Mouse (Mus musculus): ENCODE measurements around the gene Rbak. TPM values are rescaled to one million over a fixed set of nuclear protein-coding genes. Genes with fewer than 3 reads are reported as not detected.

Rbak gene
- polyA plus RNA-seq (2014; fragmentation: Nextera tagmentation; extraction: Ambion mirVana), result 9.7 and 12.0 TPM in 2 replicates

- Histone ChIP-seq H3K4me2 (ENCODE audit: low read depth, low read length) (peak within 1 kb of the TSS; percentile 85), H3K27me3 (ENCODE audit: control insufficient read depth, insufficient read depth, low read length) (no peaks in the 10 kb centered on the region), H3K4me1 (ENCODE audit: control insufficient read depth, insufficient read depth, low read length) (no peaks in the 10 kb centered on the region; the same call in 1 of the 2 replicates), H3K4me3 (ENCODE audit: low read depth, low read length) (peak within 1 kb of the TSS; percentile 91), H3K36me3 (replicated peaks; ENCODE audit: control insufficient read depth, insufficient read depth, low read depth, low read length) (peaks cover 6% of the 10 kb centered on the region), H3K9me3 (replicated peaks; ENCODE audit: control insufficient read depth, low read length) (no peaks in the 10 kb centered on the region), H3K9ac (replicated peaks; ENCODE audit: low read length) (peak within 1 kb of the TSS; percentile 94), H3K27ac (replicated peaks; ENCODE audit: low read depth, low read length) (peak within 1 kb of the TSS; percentile 41; the same call in 1 of the 2 replicates)
- DNase-seq (ENCODE audit: low spot score) (peak; percentile 97), ATAC-seq (replicated peaks; ENCODE audit: insufficient number of reproducible peaks, low FRiP score, low TSS enrichment, low read depth) (peak; percentile 94)
- under 1% methylated on average over 58 of the region's 58 CpGs for WGBS
Measured at GRCm38 (mm10) chr5:143180255-143181076, at the start of gene Rbak, which contains the start of gene Spdye4b. TSS of gene Rbak (minus strand) at chr5:143180775. TSS of gene Spdye4b (plus strand) at chr5:143181017.

GRCm38 (mm10) chr5:143226790-143227189 lies 46.2 kb upstream of the Rbak start, which contains the start of gene Spdye4a:
TSS of gene Spdye4a (minus strand) at chr5:143226890.
- WGBS, result 84% methylated on average over 3 of the region's 3 CpGs
- no peak within 1 kb of the TSS for H3K9ac ChIP-seq (replicated peaks; ENCODE audit: low read length)

GRCm38 (mm10) chr5:143222287-143222686 lies 41.7 kb upstream of the Rbak start:
- ATAC-seq (replicated peaks; ENCODE audit: insufficient number of reproducible peaks, low FRiP score, low TSS enrichment, low read depth) (no peak), DNase-seq (ENCODE audit: low spot score) (no peak)
- Histone ChIP-seq H3K27me3 (ENCODE audit: control insufficient read depth, insufficient read depth, low read length) (no peaks in the 10 kb centered on the region), H3K4me2 (ENCODE audit: low read depth, low read length) (no peak overlapping the region), H3K27ac (replicated peaks; ENCODE audit: low read depth, low read length) (no peak overlapping the region), H3K36me3 (replicated peaks; ENCODE audit: control insufficient read depth, insufficient read depth, low read depth, low read length) (no peaks in the 10 kb centered on the region), H3K4me3 (ENCODE audit: low read depth, low read length) (no peak overlapping the region), H3K9me3 (replicated peaks; ENCODE audit: control insufficient read depth, low read length) (no peaks in the 10 kb centered on the region), H3K9ac (replicated peaks; ENCODE audit: low read length) (no peak overlapping the region), H3K4me1 (ENCODE audit: control insufficient read depth, insufficient read depth, low read length) (no peaks in the 10 kb centered on the region)
- WGBS, result 90% methylated on average over 1 of the region's 1 CpGs

More at GRCm38 (mm10) chr5:143226790-143227189, 46.2 kb upstream of the Rbak start, which contains the start of gene Spdye4a:
- no peaks in the 10 kb centered on the region; the same call in 1 of the 2 replicates for H3K9me3 ChIP-seq (replicated peaks; ENCODE audit: control insufficient read depth, low read length)
- H3K27me3 ChIP-seq (ENCODE audit: control insufficient read depth, insufficient read depth, low read length), result no peaks in the 10 kb centered on the region
- no peaks in the 10 kb centered on the region for H3K36me3 ChIP-seq (replicated peaks; ENCODE audit: control insufficient read depth, insufficient read depth, low read depth, low read length)
- no peak within 1 kb of the TSS for H3K27ac ChIP-seq (replicated peaks; ENCODE audit: low read depth, low read length)
- H3K4me3 ChIP-seq (ENCODE audit: low read depth, low read length), result no peak within 1 kb of the TSS
- ATAC-seq (replicated peaks; ENCODE audit: insufficient number of reproducible peaks, low FRiP score, low TSS enrichment, low read depth), result no peak
- no peaks in the 10 kb centered on the region for H3K4me1 ChIP-seq (ENCODE audit: control insufficient read depth, insufficient read depth, low read length)
- no peak within 1 kb of the TSS for H3K4me2 ChIP-seq (ENCODE audit: low read depth, low read length)
- DNase-seq (ENCODE audit: low spot score), result no peak

GRCm38 (mm10) chr5:143220996-143221395 lies 40.4 kb upstream of the Rbak start:
- Histone ChIP-seq H3K36me3 (replicated peaks; ENCODE audit: control insufficient read depth, insufficient read depth, low read depth, low read length) (no peaks in the 10 kb centered on the region), H3K4me2 (ENCODE audit: low read depth, low read length) (no peak overlapping the region), H3K27ac (replicated peaks; ENCODE audit: low read depth, low read length) (no peak overlapping the region), H3K4me3 (ENCODE audit: low read depth, low read length) (no peak overlapping the region), H3K9ac (replicated peaks; ENCODE audit: low read length) (no peak overlapping the region), H3K9me3 (replicated peaks; ENCODE audit: control insufficient read depth, low read length) (no peaks in the 10 kb centered on the region), H3K27me3 (ENCODE audit: control insufficient read depth, insufficient read depth, low read length) (no peaks in the 10 kb centered on the region), H3K4me1 (ENCODE audit: control insufficient read depth, insufficient read depth, low read length) (no peaks in the 10 kb centered on the region)
- no peak for ATAC-seq (replicated peaks; ENCODE audit: insufficient number of reproducible peaks, low FRiP score, low TSS enrichment, low read depth)
- DNase-seq (ENCODE audit: low spot score), result no peak
- 74% methylated on average over 5 of the region's 5 CpGs for WGBS

- H3K4me2 ChIP-seq (ENCODE audit: low read depth, low read length), result no peak overlapping the region
- no peak overlapping the region for H3K27ac ChIP-seq (replicated peaks; ENCODE audit: low read depth, low read length)
- ATAC-seq (replicated peaks; ENCODE audit: insufficient number of reproducible peaks, low FRiP score, low TSS enrichment, low read depth) (no peak), DNase-seq (ENCODE audit: low spot score) (no peak)
- peaks cover 1% of the 10 kb centered on the region; the same call in 1 of the 2 replicates for H3K9me3 ChIP-seq (replicated peaks; ENCODE audit: control insufficient read depth, low read length)
- H3K27me3 ChIP-seq (ENCODE audit: control insufficient read depth, insufficient read depth, low read length), result no peaks in the 10 kb centered on the region
- 91% methylated on average over 2 of the region's 2 CpGs for WGBS
- H3K9ac ChIP-seq (replicated peaks; ENCODE audit: low read length), result no peak overlapping the region
- H3K4me1 ChIP-seq (ENCODE audit: control insufficient read depth, insufficient read depth, low read length), result no peaks in the 10 kb centered on the region
- H3K36me3 ChIP-seq (replicated peaks; ENCODE audit: control insufficient read depth, insufficient read depth, low read depth, low read length), result no peaks in the 10 kb centered on the region
- H3K4me3 ChIP-seq (ENCODE audit: low read depth, low read length), result no peak overlapping the region
Measured at GRCm38 (mm10) chr5:143213832-143214231, 33.3 kb upstream of the Rbak start.

GRCm38 (mm10) chr5:143205015-143205414 lies 24.4 kb upstream of the Rbak start:
- no peaks in the 10 kb centered on the region for H3K36me3 ChIP-seq (replicated peaks; ENCODE audit: control insufficient read depth, insufficient read depth, low read depth, low read length)
- no peak overlapping the region for H3K27ac ChIP-seq (replicated peaks; ENCODE audit: low read depth, low read length)
- H3K9me3 ChIP-seq (replicated peaks; ENCODE audit: control insufficient read depth, low read length), result peaks cover 4% of the 10 kb centered on the region; the same call in 1 of the 2 replicates
- no peak overlapping the region for H3K4me3 ChIP-seq (ENCODE audit: low read depth, low read length)
- H3K27me3 ChIP-seq (ENCODE audit: control insufficient read depth, insufficient read depth, low read length), result no peaks in the 10 kb centered on the region
- DNase-seq (ENCODE audit: low spot score) (no peak), ATAC-seq (replicated peaks; ENCODE audit: insufficient number of reproducible peaks, low FRiP score, low TSS enrichment, low read depth) (no peak)
- no peak overlapping the region for H3K9ac ChIP-seq (replicated peaks; ENCODE audit: low read length)
- no peaks in the 10 kb centered on the region for H3K4me1 ChIP-seq (ENCODE audit: control insufficient read depth, insufficient read depth, low read length)
- WGBS, result 71% methylated on average over 3 of the region's 3 CpGs
- H3K4me2 ChIP-seq (ENCODE audit: low read depth, low read length), result no peak overlapping the region

- Histone ChIP-seq H3K36me3 (replicated peaks; ENCODE audit: control insufficient read depth, insufficient read depth, low read depth, low read length) (no peaks in the 10 kb centered on the region), H3K4me1 (ENCODE audit: control insufficient read depth, insufficient read depth, low read length) (no peaks in the 10 kb centered on the region), H3K27ac (replicated peaks; ENCODE audit: low read depth, low read length) (no peak overlapping the region), H3K4me3 (ENCODE audit: low read depth, low read length) (no peak overlapping the region), H3K9me3 (replicated peaks; ENCODE audit: control insufficient read depth, low read length) (no peaks in the 10 kb centered on the region), H3K9ac (replicated peaks; ENCODE audit: low read length) (no peak overlapping the region), H3K4me2 (ENCODE audit: low read depth, low read length) (no peak overlapping the region), H3K27me3 (ENCODE audit: control insufficient read depth, insufficient read depth, low read length) (no peaks in the 10 kb centered on the region)
- 83% methylated on average over 4 of the region's 4 CpGs for WGBS
- no peak for ATAC-seq (replicated peaks; ENCODE audit: insufficient number of reproducible peaks, low FRiP score, low TSS enrichment, low read depth)
- DNase-seq (ENCODE audit: low spot score), result no peak
Measured at GRCm38 (mm10) chr5:143196506-143196905, 15.9 kb upstream of the Rbak start.

GRCm38 (mm10) chr5:143195166-143195565 lies 14.6 kb upstream of the Rbak start:
- DNase-seq (ENCODE audit: low spot score), result no peak
- no peak overlapping the region for H3K27ac ChIP-seq (replicated peaks; ENCODE audit: low read depth, low read length)
- no peaks in the 10 kb centered on the region for H3K27me3 ChIP-seq (ENCODE audit: control insufficient read depth, insufficient read depth, low read length)
- no peak overlapping the region for H3K4me3 ChIP-seq (ENCODE audit: low read depth, low read length)
- H3K9me3 ChIP-seq (replicated peaks; ENCODE audit: control insufficient read depth, low read length), result no peaks in the 10 kb centered on the region
- 86% methylated on average over 2 of the region's 2 CpGs for WGBS
- no peaks in the 10 kb centered on the region for H3K4me1 ChIP-seq (ENCODE audit: control insufficient read depth, insufficient read depth, low read length)
- no peak for ATAC-seq (replicated peaks; ENCODE audit: insufficient number of reproducible peaks, low FRiP score, low TSS enrichment, low read depth)
- no peaks in the 10 kb centered on the region for H3K36me3 ChIP-seq (replicated peaks; ENCODE audit: control insufficient read depth, insufficient read depth, low read depth, low read length)
- no peak overlapping the region for H3K4me2 ChIP-seq (ENCODE audit: low read depth, low read length)
- no peak overlapping the region for H3K9ac ChIP-seq (replicated peaks; ENCODE audit: low read length)

All from embryonic facial prominence, embryonic 11.5 days (tissue).